ENCODE assay signal across 27 mouse cellular contexts in genomic region chr14:102524894-102525577, GRCm38 (mm10).
DNase-seq lines count a peak whose midpoint lies in the region; ATAC-seq lines count a peak whose summit lies in the region.
"Had no signal": no experiment of that assay in that cellular context is flagged by ENCODE, and none has a peak within 500 bp of the region (broad histone marks: within the 10 kb centered on the region; RNA-seq: fewer than 3 reads in every experiment).

No protein-coding gene starts in this region.

- no peak overlapping the region for H3K4me3 ChIP-seq in midbrain, embryonic 12.5 days
- no peak overlapping the region for H3K4me3 ChIP-seq in midbrain, embryonic 11.5 days (ENCODE audit: low read depth, low read length)
- H3K4me3 ChIP-seq in neural tube, embryonic 15.5 days (replicated peaks) = no peak overlapping the region
- H3K4me3 ChIP-seq: embryonic facial prominence, embryonic 12.5 days; embryonic facial prominence, embryonic 15.5 days; gastrocnemius, adult 2 months; heart, embryonic 12.5 days; heart, embryonic 15.5 days; hindbrain, embryonic 10.5 days; hindbrain, embryonic 13.5 days had no signal

- WGBS in midbrain, embryonic 12.5 days = 87% methylated on average over 9 of the region's 9 CpGs
- WGBS in midbrain, embryonic 11.5 days = 92% methylated on average over 9 of the region's 9 CpGs
- 57% methylated on average over 9 of the region's 9 CpGs for WGBS in neural tube, embryonic 15.5 days

- no peaks in the 10 kb centered on the region for H3K4me1 ChIP-seq in midbrain, embryonic 12.5 days
- H3K4me1 ChIP-seq in midbrain, embryonic 11.5 days (ENCODE audit: control insufficient read depth, insufficient read depth, low read length) = no peaks in the 10 kb centered on the region
- peaks cover 3% of the 10 kb centered on the region; the same call in 1 of the 2 replicates for H3K4me1 ChIP-seq in neural tube, embryonic 15.5 days
- H3K4me1 ChIP-seq: embryonic facial prominence, embryonic 12.5 days; embryonic facial prominence, embryonic 15.5 days; heart, embryonic 12.5 days; heart, embryonic 15.5 days; hindbrain, embryonic 10.5 days; hindbrain, embryonic 13.5 days had no signal

- no peak for DNase-seq in midbrain, embryonic 11.5 days (ENCODE audit: low spot score, missing footprints)
- DNase-seq in neural tube, embryonic 10.5 days (ENCODE audit: extremely low spot score, low spot score) = no peak
- peak; percentile 47 for DNase-seq in retina, embryonic 14.5 days (ENCODE audit: low spot score)
- DNase-seq in ovary, postnatal 14 days (ENCODE audit: low spot score) = no peak
- DNase-seq in gastrocnemius, postnatal 25 days = no peak
- DNase-seq: adrenal gland, postnatal 10 days; adrenal gland, postnatal 36 days; cerebellum, adult 11 months; cerebellum, adult 2 months; cerebellum, adult 9-11 months; cerebellum, postnatal 25 days; forebrain, postnatal 0 days; gastrocnemius, adult 2 months; gastrocnemius, postnatal 14 days; heart, adult 18-20 months; heart, postnatal 10 days; heart, postnatal 36 days had no signal

- no peaks in the 10 kb centered on the region for H3K36me3 ChIP-seq in midbrain, embryonic 12.5 days
- no peaks in the 10 kb centered on the region for H3K36me3 ChIP-seq in midbrain, embryonic 11.5 days (ENCODE audit: control insufficient read depth, insufficient read depth, low read length)
- no peaks in the 10 kb centered on the region for H3K36me3 ChIP-seq in neural tube, embryonic 15.5 days
- H3K36me3 ChIP-seq: embryonic facial prominence, embryonic 12.5 days; embryonic facial prominence, embryonic 15.5 days; heart, embryonic 12.5 days; heart, embryonic 15.5 days; hindbrain, embryonic 10.5 days; hindbrain, embryonic 13.5 days had no signal

- H3K27me3 ChIP-seq in midbrain, embryonic 12.5 days = no peaks in the 10 kb centered on the region
- no peaks in the 10 kb centered on the region for H3K27me3 ChIP-seq in midbrain, embryonic 11.5 days (ENCODE audit: control insufficient read depth, insufficient read depth, low read length)
- H3K27me3 ChIP-seq in neural tube, embryonic 15.5 days (replicated peaks) = no peaks in the 10 kb centered on the region
- H3K27me3 ChIP-seq: embryonic facial prominence, embryonic 12.5 days; embryonic facial prominence, embryonic 15.5 days; heart, embryonic 12.5 days; heart, embryonic 15.5 days; hindbrain, embryonic 13.5 days had no signal

- H3K9ac ChIP-seq in midbrain, embryonic 12.5 days (replicated peaks) = no peak overlapping the region
- no peak overlapping the region for H3K9ac ChIP-seq in midbrain, embryonic 11.5 days (ENCODE audit: low read length)
- no peak overlapping the region for H3K9ac ChIP-seq in neural tube, embryonic 15.5 days (replicated peaks)
- H3K9ac ChIP-seq: embryonic facial prominence, embryonic 12.5 days; embryonic facial prominence, embryonic 15.5 days; forebrain, postnatal 0 days; heart, embryonic 12.5 days; heart, embryonic 15.5 days; hindbrain, embryonic 13.5 days had no signal

- H3K9me3 ChIP-seq in midbrain, embryonic 12.5 days = no peaks in the 10 kb centered on the region
- no peaks in the 10 kb centered on the region for H3K9me3 ChIP-seq in midbrain, embryonic 11.5 days (ENCODE audit: control insufficient read depth, low read length)
- H3K9me3 ChIP-seq in neural tube, embryonic 15.5 days (replicated peaks) = no peaks in the 10 kb centered on the region
- H3K9me3 ChIP-seq: embryonic facial prominence, embryonic 12.5 days; embryonic facial prominence, embryonic 15.5 days; heart, embryonic 12.5 days; heart, embryonic 15.5 days; hindbrain, embryonic 10.5 days; hindbrain, embryonic 13.5 days had no signal

- 0 out of 2 replicates have a peak, but pooled peaks have one; percentile 23 for ATAC-seq in midbrain, embryonic 12.5 days (ENCODE audit: low FRiP score, low read depth)
- ATAC-seq in midbrain, embryonic 11.5 days (ENCODE audit: low FRiP score) = no peak
- no peak for ATAC-seq in neural tube, embryonic 15.5 days (ENCODE audit: low FRiP score)
- ATAC-seq: activated CD4-positive, CD25-positive, alpha-beta regulatory T cell, adult 4 months; forebrain, embryonic 14.5 days; forebrain, postnatal 0 days had no signal

- no peak overlapping the region for H3K27ac ChIP-seq in midbrain, embryonic 12.5 days (replicated peaks)
- no peak overlapping the region for H3K27ac ChIP-seq in midbrain, embryonic 11.5 days (ENCODE audit: low read depth, low read length)
- H3K27ac ChIP-seq in neural tube, embryonic 15.5 days (replicated peaks) = no peak overlapping the region
- H3K27ac ChIP-seq: embryonic facial prominence, embryonic 12.5 days; embryonic facial prominence, embryonic 15.5 days; gastrocnemius, adult 2 months; heart, embryonic 15.5 days; hindbrain, embryonic 10.5 days; hindbrain, embryonic 13.5 days had no signal

- H3K4me2 ChIP-seq in midbrain, embryonic 12.5 days (replicated peaks) = no peak overlapping the region
- H3K4me2 ChIP-seq in midbrain, embryonic 11.5 days = no peak overlapping the region
- H3K4me2 ChIP-seq in neural tube, embryonic 15.5 days = 0 out of 2 replicates have a peak overlapping the region, but pooled peaks have one; percentile 11
- H3K4me2 ChIP-seq: embryonic facial prominence, embryonic 12.5 days; embryonic facial prominence, embryonic 15.5 days; heart, embryonic 12.5 days; heart, embryonic 15.5 days; hindbrain, embryonic 13.5 days had no signal
